Mouse (Mus musculus): ENCODE results near the gene Cic. TPM values are rescaled to one million over a fixed set of nuclear protein-coding genes. Genes with fewer than 3 reads are reported as not detected.

The Cic gene
- polyA plus RNA-seq (2012; ENCODE audit: insufficient read depth, low replicate concordance): 290 and 655 TPM in 2 replicates

DNA sequence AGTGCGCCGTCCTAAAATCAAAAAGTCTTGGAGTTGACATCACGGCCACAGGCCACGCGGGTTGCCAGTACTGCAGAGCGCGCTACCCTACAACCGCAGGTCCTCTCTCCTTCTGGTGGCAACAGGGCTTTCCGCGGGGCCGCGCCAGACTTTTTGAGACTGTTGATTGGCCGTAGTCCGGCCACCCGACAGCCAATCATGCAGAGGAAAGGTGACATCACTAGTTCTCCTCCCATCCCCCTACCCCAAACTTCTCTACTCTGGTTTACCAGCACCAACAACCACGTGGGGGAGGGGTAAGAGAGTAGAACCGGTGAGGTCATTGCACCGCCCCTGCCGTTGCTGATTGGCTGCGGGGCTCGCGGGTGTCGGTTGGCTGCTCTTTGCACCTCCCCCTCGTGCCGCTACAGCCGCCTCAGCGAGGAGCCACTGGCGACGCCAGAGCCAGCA, at the start of gene Cic:
Gene Cic (plus strand): TSS at position 404 of the 450 bp plus-strand sequence.
- TF ChIP-seq FLI1 (IDR thresholded peaks at IDR 0.05; ENCODE audit: low read length) (no peak), GATA1 (IDR thresholded peaks at IDR 0.05; ENCODE audit: borderline replicate concordance, low read length) (no peak)
- no peaks in the 10 kb centered on the region for H3K9me3 ChIP-seq
- H3K4me1 ChIP-seq: peaks cover 60% of the 10 kb centered on the region
- no peaks in the 10 kb centered on the region for H3K27me3 ChIP-seq (replicated peaks)
- peaks cover 27% of the 10 kb centered on the region for H3K36me3 ChIP-seq (replicated peaks; ENCODE audit: low read length)
- peak within 1 kb of the TSS; percentile 98 for H3K4me3 ChIP-seq (replicated peaks)

DNA sequence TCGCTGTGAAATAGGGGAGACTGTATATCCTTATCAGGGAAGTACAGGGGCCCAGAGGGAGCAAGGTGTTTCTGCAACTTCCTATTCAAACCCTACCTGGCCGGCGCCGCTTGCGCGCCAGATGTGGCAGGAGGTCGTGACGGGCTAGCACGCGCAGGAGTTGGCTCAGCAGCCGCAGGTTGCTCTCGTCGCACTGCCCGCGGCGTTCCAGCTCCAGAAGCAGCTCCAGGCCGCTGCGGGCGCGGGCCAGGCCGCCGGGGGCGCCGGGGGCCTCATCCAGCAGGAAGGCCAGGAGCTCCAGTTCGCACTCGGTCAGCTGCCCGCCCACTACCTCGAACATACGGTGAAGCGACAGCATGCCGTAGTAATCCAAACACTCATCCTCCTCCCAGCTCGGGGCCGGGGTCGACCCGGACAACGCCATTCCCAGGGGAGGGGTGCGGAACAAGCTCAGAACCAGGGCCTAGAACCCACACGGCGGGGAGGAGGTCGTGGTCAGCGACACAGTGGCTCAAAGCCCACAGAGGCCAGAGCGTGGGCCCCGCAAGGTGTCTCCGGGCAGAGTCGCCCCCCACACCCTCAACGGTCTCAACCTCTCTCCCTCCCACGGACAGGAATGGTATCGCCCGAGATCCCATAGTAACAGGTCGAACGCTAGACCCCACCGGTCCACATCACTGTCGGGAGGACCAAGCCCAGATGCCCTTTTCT, 48.6 kb upstream of the Cic start:
- TF ChIP-seq FLI1 (IDR thresholded peaks at IDR 0.05; ENCODE audit: low read length) (no peak), GATA1 (IDR thresholded peaks at IDR 0.05; ENCODE audit: borderline replicate concordance, low read length) (no peak)
- H3K4me1 ChIP-seq: peaks cover 76% of the 10 kb centered on the region
- no peaks in the 10 kb centered on the region for H3K27me3 ChIP-seq (replicated peaks)
- H3K4me3 ChIP-seq (replicated peaks): peak overlapping the region; percentile 96
- H3K9me3 ChIP-seq: no peaks in the 10 kb centered on the region
- H3K36me3 ChIP-seq (replicated peaks; ENCODE audit: low read length): peaks cover 50% of the 10 kb centered on the region

DNA sequence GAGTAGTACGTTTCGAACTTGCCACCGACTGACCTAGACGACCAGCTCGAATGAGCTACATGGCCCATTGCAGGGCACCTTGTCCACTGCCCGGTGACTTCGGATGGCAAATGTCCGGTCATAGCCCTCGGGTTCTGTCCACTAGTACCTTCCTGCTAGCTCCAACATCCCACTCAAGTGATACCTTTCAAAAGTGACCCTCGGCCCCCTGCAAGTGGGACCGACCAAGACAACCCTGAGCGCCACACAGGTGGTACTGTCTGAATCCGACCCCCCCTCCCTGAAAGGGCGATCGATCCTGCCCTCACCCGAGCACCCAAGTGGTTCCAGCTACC, 48.1 kb upstream of the Cic start:
- H3K27me3 ChIP-seq (replicated peaks): no peaks in the 10 kb centered on the region
- H3K36me3 ChIP-seq (replicated peaks; ENCODE audit: low read length): peaks cover 50% of the 10 kb centered on the region
- no peak for TF ChIP-seq GATA1 (IDR thresholded peaks at IDR 0.05; ENCODE audit: borderline replicate concordance, low read length)
- no peak for TF ChIP-seq FLI1 (IDR thresholded peaks at IDR 0.05; ENCODE audit: low read length)
- H3K9me3 ChIP-seq: no peaks in the 10 kb centered on the region
- H3K4me1 ChIP-seq: peaks cover 76% of the 10 kb centered on the region
- H3K4me3 ChIP-seq (replicated peaks): peak overlapping the region; percentile 96

DNA sequence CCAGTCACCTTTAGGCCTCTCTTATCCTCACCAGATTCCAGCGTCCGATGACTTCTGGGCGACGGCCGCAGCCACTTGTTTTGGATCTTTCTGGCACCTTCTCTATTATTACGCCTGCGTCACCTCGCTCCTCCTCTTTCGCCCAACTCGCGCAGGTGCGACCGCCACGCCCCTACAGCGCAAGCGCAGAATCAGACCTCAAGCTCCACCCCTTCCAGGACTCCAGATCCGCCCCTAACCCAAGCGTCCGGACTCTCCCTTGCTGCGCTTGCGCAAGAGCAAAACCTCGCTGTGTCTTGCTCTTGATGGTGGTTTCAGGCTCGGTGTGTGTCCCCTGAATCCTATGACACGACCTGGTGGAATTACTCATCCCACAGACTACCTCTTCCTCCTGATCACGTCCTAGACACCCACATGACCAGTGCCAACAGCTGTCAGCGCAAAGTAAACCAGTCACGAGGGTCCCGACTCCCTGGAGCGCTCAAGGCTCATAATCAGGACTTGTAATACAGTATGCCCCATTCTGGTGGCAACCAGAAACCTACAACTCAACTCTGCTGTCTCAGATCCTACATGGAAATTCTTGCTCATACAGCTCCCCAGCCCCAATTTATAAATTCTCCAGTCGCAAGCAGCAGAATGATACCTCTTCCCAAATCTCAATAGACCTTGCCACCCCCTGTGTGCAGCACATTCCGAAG, 47.6 kb upstream of the Cic start:
- H3K9me3 ChIP-seq: no peaks in the 10 kb centered on the region
- peak overlapping the region; percentile 96 for H3K4me3 ChIP-seq (replicated peaks)
- H3K27me3 ChIP-seq (replicated peaks): no peaks in the 10 kb centered on the region
- H3K36me3 ChIP-seq (replicated peaks; ENCODE audit: low read length): peaks cover 52% of the 10 kb centered on the region
- peaks cover 78% of the 10 kb centered on the region for H3K4me1 ChIP-seq
- TF ChIP-seq GATA1 (IDR thresholded peaks at IDR 0.05; ENCODE audit: borderline replicate concordance, low read length) (no peak), FLI1 (IDR thresholded peaks at IDR 0.05; ENCODE audit: low read length) (no peak)

DNA sequence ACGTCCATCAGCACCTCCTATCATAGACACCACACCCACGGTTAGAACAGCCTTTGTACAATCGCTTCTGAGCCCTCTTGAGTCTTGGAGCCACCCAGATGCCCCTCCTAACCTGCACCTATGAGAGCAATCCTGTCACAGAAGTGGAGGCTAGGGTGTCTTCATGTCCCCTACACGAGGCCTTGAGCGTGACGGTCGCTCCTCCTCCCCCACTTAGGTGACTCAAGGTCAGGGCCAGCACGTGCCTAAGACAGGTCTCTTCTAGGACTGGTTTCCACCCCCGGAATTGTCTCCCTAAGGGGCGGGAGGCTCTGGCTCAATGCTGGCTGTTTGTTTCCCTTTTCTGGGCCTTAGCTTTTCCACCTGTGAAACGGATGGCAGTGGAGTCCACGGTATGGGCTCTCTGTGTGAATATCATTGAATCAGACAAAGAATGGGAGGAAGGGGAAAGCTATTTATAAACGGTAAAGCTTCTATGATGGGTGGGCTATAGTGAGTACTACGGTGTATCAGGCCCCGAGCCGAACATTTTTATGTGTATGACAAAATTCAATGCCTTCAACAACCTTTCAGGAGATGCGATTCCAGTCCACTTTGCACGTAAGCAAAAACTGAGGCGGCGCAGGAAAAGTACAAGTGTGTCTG, 46.9 kb upstream of the Cic start, which contains the start of gene Dedd2:
Gene Dedd2 (minus strand): TSS at position 159 of the 645 bp plus-strand sequence.
- peak within 1 kb of the TSS; percentile 96 for H3K4me3 ChIP-seq (replicated peaks)
- no peaks in the 10 kb centered on the region for H3K27me3 ChIP-seq (replicated peaks)
- TF ChIP-seq GATA1 (IDR thresholded peaks at IDR 0.05; ENCODE audit: borderline replicate concordance, low read length) (no peak), FLI1 (IDR thresholded peaks at IDR 0.05; ENCODE audit: low read length) (no peak)
- peaks cover 79% of the 10 kb centered on the region for H3K4me1 ChIP-seq
- no peaks in the 10 kb centered on the region for H3K9me3 ChIP-seq
- peaks cover 52% of the 10 kb centered on the region for H3K36me3 ChIP-seq (replicated peaks; ENCODE audit: low read length)

DNA sequence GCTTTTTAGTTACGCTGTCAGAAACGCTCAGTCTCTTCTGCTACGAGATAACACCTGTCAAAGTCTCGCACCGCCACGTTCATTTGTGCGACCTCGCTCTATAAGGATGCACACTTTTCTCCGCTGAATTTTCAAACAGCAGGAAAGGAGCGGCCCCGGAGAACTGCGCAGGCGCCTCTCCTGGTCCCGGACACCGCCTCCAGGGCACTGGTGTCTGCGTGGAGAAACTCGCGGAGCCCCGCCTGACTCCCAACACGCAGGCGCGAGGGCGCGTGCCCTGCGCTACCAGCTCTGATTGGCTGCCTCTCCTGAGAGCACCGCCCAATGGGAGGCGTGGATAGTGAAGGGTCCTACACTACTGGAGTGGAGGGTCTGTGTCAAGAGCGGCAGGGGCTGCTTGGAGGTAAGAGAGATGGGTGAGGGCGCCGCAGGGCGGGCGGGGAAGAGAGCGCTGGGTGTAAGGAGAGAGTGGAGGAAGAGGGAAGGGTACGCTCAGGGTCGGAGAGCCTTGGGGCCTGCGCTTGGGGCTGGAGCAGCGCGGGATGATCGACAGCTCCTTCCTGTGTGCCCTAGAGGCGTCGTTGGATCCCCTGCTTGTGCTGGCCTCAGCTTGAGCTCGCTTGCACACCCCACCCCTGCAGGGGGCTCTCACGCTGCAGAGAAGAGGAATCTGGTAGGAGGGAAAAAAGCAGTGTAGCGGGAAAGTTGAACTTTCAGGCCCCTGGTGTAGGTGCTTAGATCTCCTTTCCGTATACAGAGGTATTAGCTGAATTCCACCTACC, 46.2 kb upstream of the Cic start, which contains the start of gene Zfp526:
Gene Zfp526 (plus strand): TSS at position 324 of the 782 bp plus-strand sequence.
- no peak for TF ChIP-seq FLI1 (IDR thresholded peaks at IDR 0.05; ENCODE audit: low read length)
- TF ChIP-seq GATA1 (IDR thresholded peaks at IDR 0.05; ENCODE audit: borderline replicate concordance, low read length): no peak
- H3K4me1 ChIP-seq: peaks cover 86% of the 10 kb centered on the region
- H3K27me3 ChIP-seq (replicated peaks): no peaks in the 10 kb centered on the region
- peak within 1 kb of the TSS; percentile 96 for H3K4me3 ChIP-seq (replicated peaks)
- peaks cover 52% of the 10 kb centered on the region for H3K36me3 ChIP-seq (replicated peaks; ENCODE audit: low read length)
- no peaks in the 10 kb centered on the region for H3K9me3 ChIP-seq

DNA sequence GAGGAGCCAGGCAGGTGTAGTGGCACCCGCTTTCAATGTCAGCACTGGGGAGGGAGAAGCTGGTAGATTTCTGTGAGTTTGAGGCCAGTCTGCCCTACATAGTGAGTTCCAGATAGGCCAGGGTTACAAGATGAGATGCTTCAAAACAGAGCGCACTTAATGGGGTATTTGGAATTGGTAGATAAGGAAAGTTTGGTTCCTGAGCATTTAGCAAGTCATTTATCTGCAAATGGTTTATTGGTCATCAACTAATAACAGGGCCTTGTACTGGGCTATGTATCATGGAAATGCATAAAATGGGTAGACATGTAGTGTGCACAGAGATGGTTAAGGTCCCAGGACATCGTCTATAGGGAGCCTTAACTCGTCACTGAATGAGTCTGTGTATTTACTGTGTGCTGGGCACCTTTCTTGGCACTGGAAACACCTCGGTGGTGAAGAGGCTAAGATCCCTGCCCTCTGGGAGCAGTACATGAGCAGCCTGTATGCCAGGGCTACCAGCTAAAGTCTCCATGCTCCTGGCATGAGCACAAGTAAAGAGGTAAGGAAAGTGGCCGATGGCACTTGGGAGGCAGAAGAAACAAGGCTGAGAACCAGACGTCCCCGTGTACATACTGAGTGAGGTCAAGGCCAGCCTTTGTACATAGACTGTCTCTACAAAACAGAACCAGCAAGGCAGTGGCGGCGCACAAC, 45.1 kb upstream of the Cic start:
- Histone ChIP-seq H3K4me3 (replicated peaks) (peak overlapping the region; percentile 96), H3K4me1 (peaks cover 93% of the 10 kb centered on the region), H3K36me3 (replicated peaks; ENCODE audit: low read length) (peaks cover 57% of the 10 kb centered on the region), H3K27me3 (replicated peaks) (no peaks in the 10 kb centered on the region), H3K9me3 (no peaks in the 10 kb centered on the region)
- TF ChIP-seq FLI1 (IDR thresholded peaks at IDR 0.05; ENCODE audit: low read length) (no peak), GATA1 (IDR thresholded peaks at IDR 0.05; ENCODE audit: borderline replicate concordance, low read length) (no peak)

DNA sequence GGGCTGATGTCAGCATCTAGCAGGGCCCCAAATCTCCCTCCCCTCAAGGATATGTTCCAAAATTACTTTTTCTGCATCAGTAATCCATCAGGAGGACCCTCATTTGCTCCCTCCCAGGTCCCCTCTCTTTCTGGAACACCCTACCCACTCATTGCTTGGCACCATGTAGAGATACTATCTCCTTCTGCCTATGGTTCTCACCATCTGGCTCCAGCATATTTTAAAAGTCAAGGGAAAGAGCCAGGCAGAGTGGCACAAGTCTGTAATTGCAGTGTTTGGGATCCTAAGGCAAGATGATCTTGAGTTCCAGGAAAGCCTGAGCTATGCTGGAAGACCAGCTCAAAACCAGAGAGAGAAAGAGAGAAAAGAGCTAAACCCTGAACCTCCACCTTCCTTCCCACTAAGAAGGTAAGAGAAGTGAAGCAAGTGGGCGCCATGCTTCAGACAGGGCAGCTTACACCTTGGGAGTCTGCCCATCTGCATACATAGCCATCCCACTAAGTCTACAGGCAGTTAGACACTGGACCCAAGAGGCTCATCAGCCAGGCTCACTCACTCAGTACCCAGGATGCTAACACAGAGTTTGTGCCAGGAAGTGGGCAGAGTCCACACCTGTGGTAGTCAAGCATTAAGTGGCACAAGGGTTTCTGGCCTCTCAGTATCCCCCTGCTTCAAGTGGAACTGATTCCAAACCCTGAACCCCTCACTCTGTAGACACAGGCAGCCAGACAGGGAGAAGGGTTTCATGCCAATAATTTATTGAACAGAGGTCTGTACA, 39.8 kb upstream of the Cic start:
- no peak for TF ChIP-seq GATA1 (IDR thresholded peaks at IDR 0.05; ENCODE audit: borderline replicate concordance, low read length)
- TF ChIP-seq FLI1 (IDR thresholded peaks at IDR 0.05; ENCODE audit: low read length): no peak
- Histone ChIP-seq H3K9me3 (no peaks in the 10 kb centered on the region), H3K27me3 (replicated peaks) (no peaks in the 10 kb centered on the region), H3K4me1 (peaks cover 88% of the 10 kb centered on the region), H3K4me3 (replicated peaks) (no peak overlapping the region), H3K36me3 (replicated peaks; ENCODE audit: low read length) (peaks cover 100% of the 10 kb centered on the region)
